Mouse (Mus musculus): Measurements from ENCODE around the gene Plcd3. TPM values are rescaled to one million over a fixed set of nuclear protein-coding genes. Genes with fewer than 3 reads are reported as not detected.

Gene Plcd3
- polyA plus RNA-seq, 1 experiment from 2014 or later, result 1.4 TPM

DNA sequence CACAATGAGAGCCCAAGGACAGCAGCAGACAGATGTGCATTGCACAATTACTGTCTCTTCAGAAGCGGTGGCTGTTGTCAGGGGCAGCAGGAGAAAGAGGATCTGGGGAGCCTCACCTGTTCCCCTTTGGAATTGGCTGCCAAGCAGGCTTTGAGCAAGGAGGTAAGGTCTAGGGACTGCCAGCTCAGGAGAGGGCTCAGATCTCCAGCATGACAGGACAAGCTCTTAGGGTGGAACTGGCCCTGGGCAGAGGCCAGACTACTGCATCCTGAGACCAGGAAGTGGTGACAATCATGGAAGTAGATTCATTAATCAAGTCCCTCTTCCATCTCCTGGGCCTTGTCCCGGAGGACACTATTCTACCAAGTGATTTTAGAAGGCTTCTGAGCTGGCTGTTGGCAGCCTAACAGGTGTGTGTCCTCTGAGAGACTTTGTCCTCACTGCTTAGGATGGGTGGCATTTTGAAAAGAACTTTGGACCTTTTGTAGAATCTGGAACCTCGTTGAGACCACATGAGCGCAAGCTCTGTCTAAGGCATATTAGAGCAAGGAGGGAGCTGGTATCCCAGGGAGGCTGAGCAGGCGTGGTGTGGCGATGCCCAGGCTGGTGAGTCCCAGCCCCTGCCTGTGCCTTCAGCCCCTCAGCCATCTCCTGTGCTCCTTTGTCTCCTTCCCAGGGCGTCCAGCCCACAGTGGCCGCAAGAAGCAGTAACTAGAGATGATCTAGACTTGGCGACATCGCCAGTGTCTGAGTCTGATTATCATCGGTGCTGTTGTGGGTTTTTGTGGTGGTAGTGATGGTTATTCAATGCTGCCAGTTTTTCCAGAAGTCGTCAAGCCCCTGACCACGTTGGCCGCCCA lies 35.0 kb downstream of the Plcd3 start:
- 92% methylated on average over 14 of the region's 14 CpGs for WGBS
- no peak overlapping the region for H3K27ac ChIP-seq (replicated peaks)
- H3K4me3 ChIP-seq, result no peak overlapping the region
- no peaks in the 10 kb centered on the region for H3K4me1 ChIP-seq
- H3K27me3 ChIP-seq (ENCODE audit: low read depth, poor library complexity, severe bottlenecking), result no peaks in the 10 kb centered on the region
- H3K36me3 ChIP-seq, result peaks cover 96% of the 10 kb centered on the region
- no peaks in the 10 kb centered on the region for H3K9me3 ChIP-seq (replicated peaks)
- DNase-seq (ENCODE audit: low spot score), result no peak

DNA sequence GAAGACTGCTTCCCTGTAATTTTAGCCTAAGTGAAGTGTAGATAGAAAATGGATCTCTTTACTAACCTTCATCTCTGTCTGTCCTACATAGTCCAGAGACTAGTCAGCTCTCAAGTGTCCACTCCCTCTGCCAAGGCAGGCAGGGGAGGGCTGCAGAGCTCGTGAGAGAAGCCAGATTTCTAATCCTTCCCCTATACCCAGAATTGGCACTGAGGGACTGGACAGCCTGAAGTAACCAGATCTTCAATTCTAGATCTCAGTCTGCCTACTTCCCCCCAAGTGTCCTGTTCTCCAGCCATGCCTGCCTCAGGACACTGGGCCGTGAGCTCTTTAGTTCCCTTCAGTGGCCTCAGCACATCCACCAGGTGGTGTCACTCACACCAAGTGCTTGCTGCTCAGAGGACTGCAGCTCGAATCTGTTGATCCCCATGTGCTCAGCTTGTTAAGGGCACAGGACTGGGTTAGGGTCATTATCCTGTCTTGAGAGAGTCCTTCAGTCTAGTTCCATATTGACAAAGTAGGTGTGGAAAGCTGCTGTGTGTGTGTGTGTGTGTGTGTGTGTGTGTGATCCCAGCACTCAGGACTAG lies 42.9 kb downstream of the Plcd3 start:
- Histone ChIP-seq H3K27me3 (ENCODE audit: low read depth, poor library complexity, severe bottlenecking) (no peaks in the 10 kb centered on the region), H3K36me3 (peaks cover 94% of the 10 kb centered on the region), H3K4me3 (no peak overlapping the region), H3K4me1 (no peaks in the 10 kb centered on the region), H3K9me3 (replicated peaks) (no peaks in the 10 kb centered on the region), H3K27ac (replicated peaks) (no peak overlapping the region)
- WGBS, result 85% methylated on average over 3 of the region's 3 CpGs
- no peak for DNase-seq (ENCODE audit: low spot score)

DNA sequence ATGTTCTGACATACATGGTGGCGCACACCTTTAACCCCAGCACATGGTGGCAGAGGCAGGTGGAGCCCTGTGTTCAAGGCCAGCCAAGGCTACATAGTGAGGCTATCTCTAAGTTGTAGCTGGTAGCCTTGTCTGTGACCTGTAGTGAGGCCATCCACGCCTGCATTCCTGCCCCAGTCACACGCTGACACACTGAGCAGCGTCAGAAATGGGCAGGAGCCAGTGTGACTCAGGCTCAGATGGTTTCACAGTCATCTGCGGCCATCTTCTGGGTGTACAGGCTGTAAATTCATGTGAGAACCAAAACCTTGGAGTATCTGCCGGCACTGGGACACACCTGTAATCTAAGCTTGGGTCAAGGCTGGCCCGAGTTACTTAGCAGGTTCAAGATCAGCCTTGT lies 44.8 kb downstream of the Plcd3 start:
- 96% methylated on average over 7 of the region's 7 CpGs for WGBS
- Histone ChIP-seq H3K27ac (replicated peaks) (no peak overlapping the region), H3K4me1 (no peaks in the 10 kb centered on the region), H3K36me3 (peaks cover 97% of the 10 kb centered on the region), H3K27me3 (ENCODE audit: low read depth, poor library complexity, severe bottlenecking) (no peaks in the 10 kb centered on the region), H3K4me3 (no peak overlapping the region), H3K9me3 (replicated peaks) (no peaks in the 10 kb centered on the region)
- no peak for DNase-seq (ENCODE audit: low spot score)

DNA sequence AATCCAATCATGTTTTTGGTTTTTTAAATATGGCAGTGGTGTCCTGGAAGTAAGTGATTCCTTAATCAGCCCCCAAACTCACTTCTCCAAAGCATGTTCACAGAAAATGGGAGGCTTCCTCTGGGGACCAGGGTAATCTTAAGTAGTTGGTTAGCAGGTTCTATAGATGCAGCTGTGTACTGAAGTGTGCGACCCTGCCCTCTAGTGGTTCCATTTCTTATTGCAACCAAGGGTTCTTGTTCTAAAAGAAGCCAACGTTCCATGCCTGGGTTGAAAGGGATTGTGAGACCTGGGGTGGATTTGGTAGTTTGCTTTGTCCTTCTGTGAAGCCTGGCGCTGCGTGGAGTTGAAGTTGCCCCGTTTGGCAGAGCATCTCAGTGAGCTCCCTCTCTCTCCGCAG lies 46.7 kb downstream of the Plcd3 start:
- Histone ChIP-seq H3K4me3 (no peak overlapping the region), H3K36me3 (peaks cover 97% of the 10 kb centered on the region), H3K4me1 (no peaks in the 10 kb centered on the region), H3K27ac (replicated peaks) (no peak overlapping the region), H3K27me3 (ENCODE audit: low read depth, poor library complexity, severe bottlenecking) (no peaks in the 10 kb centered on the region), H3K9me3 (replicated peaks) (no peaks in the 10 kb centered on the region)
- 55% methylated on average over 6 of the region's 6 CpGs for WGBS
- peak; percentile 59 for DNase-seq (ENCODE audit: low spot score)

DNA sequence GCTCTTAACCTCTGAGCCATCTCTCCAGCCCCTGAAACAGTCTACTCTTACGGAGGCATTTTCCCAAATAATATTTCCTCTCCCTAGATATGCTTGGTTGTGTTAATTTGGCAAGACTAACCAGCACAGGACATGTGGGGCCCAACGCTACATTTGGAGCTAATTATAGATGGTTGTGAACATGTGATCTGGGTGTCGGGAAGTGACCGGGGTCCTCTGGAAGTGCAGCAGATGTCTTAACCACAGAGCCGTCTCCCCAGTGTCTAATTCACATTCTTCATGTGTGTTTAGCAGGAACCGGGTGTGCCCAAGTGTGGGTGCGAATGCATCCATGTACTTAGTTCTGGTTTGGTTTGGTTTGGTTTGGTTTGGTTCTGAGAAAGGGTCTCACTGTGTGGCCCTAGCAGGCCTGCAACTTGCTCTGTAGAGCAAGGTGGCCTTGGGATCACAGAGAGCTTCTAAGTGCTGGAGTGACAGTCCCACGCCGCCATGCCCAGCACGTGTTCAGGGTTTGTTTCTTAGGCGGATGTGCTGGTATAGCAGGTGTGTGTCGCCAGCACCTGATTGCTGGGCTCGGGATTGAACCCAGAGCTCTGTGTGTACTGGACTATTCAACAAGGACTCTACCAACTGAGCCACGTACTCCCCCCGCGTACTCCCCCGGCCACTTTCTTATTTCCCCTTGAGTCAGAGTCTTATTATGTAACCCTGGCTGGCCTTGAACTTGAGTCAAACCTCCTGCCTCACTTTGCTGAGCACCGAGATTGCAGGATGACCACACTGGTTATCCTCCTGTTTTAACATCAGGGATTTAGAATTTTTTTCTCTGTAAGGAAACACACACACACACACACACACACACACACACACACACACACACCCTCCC lies 48.0 kb downstream of the Plcd3 start:
- Histone ChIP-seq H3K9me3 (replicated peaks) (no peaks in the 10 kb centered on the region), H3K4me3 (no peak overlapping the region), H3K27me3 (ENCODE audit: low read depth, poor library complexity, severe bottlenecking) (no peaks in the 10 kb centered on the region), H3K4me1 (no peaks in the 10 kb centered on the region), H3K27ac (replicated peaks) (no peak overlapping the region), H3K36me3 (peaks cover 88% of the 10 kb centered on the region)
- 94% methylated on average over 18 of the region's 18 CpGs for WGBS
- DNase-seq (ENCODE audit: low spot score), result no peak

DNA sequence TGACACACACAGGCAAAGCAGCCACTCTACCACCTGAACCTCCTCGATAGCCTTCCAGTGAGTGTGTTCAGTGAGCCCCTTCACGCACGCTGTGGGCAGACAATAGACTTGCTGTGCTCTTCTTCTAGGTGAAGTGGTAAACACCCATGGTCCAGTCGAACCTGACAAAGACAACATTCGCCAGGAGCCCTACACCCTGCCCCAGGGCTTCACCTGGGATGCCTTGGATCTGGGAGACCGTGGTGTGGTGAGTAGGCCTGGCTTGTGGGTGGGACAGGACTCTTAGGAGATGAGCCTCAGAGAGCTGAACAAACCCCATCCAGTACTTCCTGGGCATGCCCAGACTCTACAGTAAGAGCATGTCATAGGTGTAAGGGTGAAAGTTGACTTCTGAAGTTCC lies 49.4 kb downstream of the Plcd3 start:
- Histone ChIP-seq H3K4me3 (no peak overlapping the region), H3K36me3 (peaks cover 81% of the 10 kb centered on the region), H3K9me3 (replicated peaks) (no peaks in the 10 kb centered on the region), H3K4me1 (no peaks in the 10 kb centered on the region), H3K27me3 (ENCODE audit: low read depth, poor library complexity, severe bottlenecking) (no peaks in the 10 kb centered on the region), H3K27ac (replicated peaks) (no peak overlapping the region)
- WGBS, result 94% methylated on average over 6 of the region's 6 CpGs
- no peak for DNase-seq (ENCODE audit: low spot score)

DNA sequence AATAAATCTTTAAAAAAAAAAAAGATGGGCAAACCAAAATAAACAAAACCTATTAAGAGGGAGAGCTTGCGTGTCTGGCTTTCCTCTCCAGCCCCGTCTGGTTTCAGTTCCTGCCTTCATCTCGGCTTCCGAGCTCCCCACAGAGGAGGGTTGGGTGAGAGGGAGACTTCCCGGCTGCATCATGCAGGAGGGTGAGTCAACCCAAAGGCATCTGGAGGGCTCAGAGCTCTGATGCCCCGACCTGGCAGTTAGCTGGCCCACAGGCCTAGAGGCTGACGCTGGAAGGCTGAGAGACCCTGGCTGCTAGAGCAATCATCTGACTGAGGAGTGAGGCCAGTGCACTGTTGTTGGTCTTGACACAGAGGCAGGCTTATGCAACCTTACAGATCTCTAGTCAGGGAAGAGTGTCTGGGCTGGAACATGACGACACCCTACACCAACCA lies 50.2 kb downstream of the Plcd3 start:
- WGBS, result 82% methylated on average over 8 of the region's 8 CpGs
- no peaks in the 10 kb centered on the region for H3K9me3 ChIP-seq (replicated peaks)
- H3K36me3 ChIP-seq, result peaks cover 80% of the 10 kb centered on the region

DNA sequence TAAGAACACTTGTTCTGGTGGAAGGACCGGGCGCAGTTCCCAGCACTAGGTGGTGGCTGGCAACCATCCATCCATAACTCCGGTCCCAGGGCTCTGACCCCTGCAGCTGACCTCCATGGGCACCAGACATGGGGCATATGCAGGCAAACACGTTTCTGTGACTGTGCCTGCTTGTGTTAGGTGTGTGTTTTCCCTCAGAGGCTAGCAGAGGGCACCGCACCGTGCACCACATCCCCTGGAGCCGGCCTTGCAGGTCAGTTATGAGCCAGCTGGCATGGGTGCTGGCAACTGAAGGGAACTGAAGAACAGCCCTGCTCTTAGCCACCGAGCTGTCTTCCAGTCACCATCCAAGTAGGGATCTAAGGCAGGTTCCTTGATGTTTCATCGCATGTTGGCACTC lies 51.3 kb downstream of the Plcd3 start:
- H3K9me3 ChIP-seq (replicated peaks), result no peaks in the 10 kb centered on the region
- H3K36me3 ChIP-seq, result peaks cover 80% of the 10 kb centered on the region
- H3K27ac ChIP-seq (replicated peaks), result no peak overlapping the region
- H3K4me3 ChIP-seq, result no peak overlapping the region
- WGBS, result 90% methylated on average over 9 of the region's 9 CpGs
- H3K27me3 ChIP-seq (ENCODE audit: low read depth, poor library complexity, severe bottlenecking), result no peaks in the 10 kb centered on the region
- H3K4me1 ChIP-seq, result no peaks in the 10 kb centered on the region
- no peak for DNase-seq (ENCODE audit: low spot score)

More for the DNA sequence above, 50.2 kb downstream of the Plcd3 start:
- no peak overlapping the region for H3K4me3 ChIP-seq
- H3K27ac ChIP-seq (replicated peaks), result no peak overlapping the region
- H3K4me1 ChIP-seq, result no peaks in the 10 kb centered on the region
- H3K27me3 ChIP-seq (ENCODE audit: low read depth, poor library complexity, severe bottlenecking), result no peaks in the 10 kb centered on the region
- DNase-seq (ENCODE audit: low spot score), result no peak

DNA sequence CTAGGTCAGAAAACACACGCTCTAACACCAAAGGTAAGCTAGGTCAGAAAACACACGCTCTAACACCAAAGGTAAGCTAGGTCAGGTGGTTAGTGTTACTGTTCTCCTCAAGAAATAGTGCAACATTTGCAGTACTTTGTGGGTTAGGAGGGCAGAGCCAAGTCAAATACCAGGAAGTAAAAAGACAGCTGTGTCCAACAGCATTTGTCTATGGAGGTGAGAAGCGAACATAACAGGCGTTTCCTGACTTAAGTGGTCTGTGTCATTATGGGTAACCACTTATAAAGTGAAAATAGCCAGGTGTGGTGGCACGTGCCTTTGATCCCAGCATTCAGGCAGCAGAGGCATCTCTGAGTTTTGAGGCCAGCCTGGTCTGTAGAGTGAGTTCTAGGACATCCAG lies 51.8 kb downstream of the Plcd3 start:
- H3K36me3 ChIP-seq, result peaks cover 82% of the 10 kb centered on the region

DNA sequence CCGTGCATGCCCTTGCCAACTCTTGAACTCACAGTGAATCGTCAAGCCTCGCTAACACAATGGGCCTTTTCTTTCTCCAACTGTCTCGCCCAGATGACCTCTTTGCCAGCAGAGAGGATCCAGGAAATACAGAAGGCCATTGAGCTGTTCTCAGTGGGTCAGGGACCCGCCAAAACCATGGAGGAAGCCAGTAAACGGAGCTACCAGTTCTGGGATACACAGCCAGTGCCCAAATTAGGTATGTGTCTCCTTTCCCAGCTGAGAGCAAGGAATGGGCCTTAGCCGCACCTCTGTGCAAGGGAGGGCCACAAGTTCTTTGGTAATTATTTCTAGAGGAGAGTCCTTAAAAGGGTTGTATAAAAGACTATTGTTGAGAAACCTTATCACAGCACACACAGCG lies 55.2 kb downstream of the Plcd3 start:
- Histone ChIP-seq H3K4me3 (no peak overlapping the region), H3K27me3 (ENCODE audit: low read depth, poor library complexity, severe bottlenecking) (no peaks in the 10 kb centered on the region), H3K36me3 (peaks cover 78% of the 10 kb centered on the region), H3K27ac (replicated peaks) (no peak overlapping the region), H3K4me1 (no peaks in the 10 kb centered on the region), H3K9me3 (replicated peaks) (no peaks in the 10 kb centered on the region)
- DNase-seq (ENCODE audit: low spot score), result no peak
- 77% methylated on average over 8 of the region's 8 CpGs for WGBS

More for the DNA sequence above, 51.8 kb downstream of the Plcd3 start:
- Histone ChIP-seq H3K27me3 (ENCODE audit: low read depth, poor library complexity, severe bottlenecking) (no peaks in the 10 kb centered on the region), H3K9me3 (replicated peaks) (no peaks in the 10 kb centered on the region), H3K4me3 (no peak overlapping the region), H3K27ac (replicated peaks) (no peak overlapping the region), H3K4me1 (no peaks in the 10 kb centered on the region)
- WGBS, result 94% methylated on average over 5 of the region's 5 CpGs
- no peak for DNase-seq (ENCODE audit: low spot score)

DNA sequence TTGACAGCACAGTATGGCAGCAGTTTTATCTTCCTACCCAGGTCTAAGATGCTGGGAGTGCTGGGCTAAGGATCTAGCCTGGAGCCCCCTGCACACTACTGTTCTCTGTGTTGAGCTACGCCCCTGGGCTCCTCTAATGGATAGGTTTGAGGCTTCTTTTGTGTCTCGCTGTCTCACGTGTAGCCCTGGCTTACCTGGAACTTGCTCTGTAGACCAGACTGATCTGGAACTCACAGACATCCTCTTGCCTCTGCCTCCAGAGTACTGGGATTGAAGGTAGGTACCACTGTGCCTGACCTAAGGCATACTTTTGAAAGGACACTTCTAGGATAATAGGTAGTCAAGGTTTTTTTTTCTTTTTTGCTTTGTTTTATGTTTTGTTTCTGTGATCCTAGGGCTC lies 57.5 kb downstream of the Plcd3 start:
- Histone ChIP-seq H3K27ac (replicated peaks) (no peak overlapping the region), H3K9me3 (replicated peaks) (no peaks in the 10 kb centered on the region), H3K36me3 (peaks cover 70% of the 10 kb centered on the region), H3K4me1 (no peaks in the 10 kb centered on the region), H3K4me3 (no peak overlapping the region), H3K27me3 (ENCODE audit: low read depth, poor library complexity, severe bottlenecking) (no peaks in the 10 kb centered on the region)
- WGBS, result 98% methylated on average over 3 of the region's 3 CpGs
- no peak for DNase-seq (ENCODE audit: low spot score)

DNA sequence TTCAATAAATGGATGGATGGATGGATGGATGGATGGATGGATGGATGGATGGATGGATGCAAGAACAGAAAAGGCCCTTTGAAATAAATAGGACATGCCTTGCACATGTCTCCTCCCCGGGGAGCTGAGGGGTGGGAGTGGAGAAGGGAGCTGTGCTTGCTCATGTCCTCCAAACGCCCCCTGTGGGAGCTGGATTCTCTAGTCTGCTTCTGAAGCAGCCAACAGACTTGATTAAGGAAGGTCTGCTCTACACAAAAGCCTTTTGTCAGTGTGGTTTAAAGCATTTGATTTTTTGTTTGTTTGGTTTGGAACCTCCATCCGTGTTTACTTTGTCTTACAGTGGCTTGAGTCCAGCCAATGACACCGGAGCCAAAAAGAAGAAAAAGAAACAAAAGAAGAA lies 58.6 kb downstream of the Plcd3 start:
- Histone ChIP-seq H3K4me1 (no peaks in the 10 kb centered on the region), H3K27me3 (ENCODE audit: low read depth, poor library complexity, severe bottlenecking) (no peaks in the 10 kb centered on the region), H3K36me3 (peaks cover 81% of the 10 kb centered on the region), H3K9me3 (replicated peaks) (no peaks in the 10 kb centered on the region), H3K27ac (replicated peaks) (no peak overlapping the region), H3K4me3 (no peak overlapping the region)
- no peak for DNase-seq (ENCODE audit: low spot score)
- WGBS, result 84% methylated on average over 4 of the region's 4 CpGs
